Mouse (Mus musculus) CH12.LX (cell line): ENCODE data around the gene Slc35f6. TPM values are rescaled to one million over a fixed set of nuclear protein-coding genes. Genes with fewer than 3 reads are reported as not detected.

Source experiments
- DNase-seq: peaks from one replicate; pipeline ENCODE4 v3.0.0-alpha.2; 2013; ENCODE audit errors: extremely low read depth
- H3K27ac ChIP-seq: 2 replicates; pipeline ENCODE4 v1.5.1; 2012; ENCODE audit warnings: low read depth, mild to moderate bottlenecking, control low read depth, moderate library complexity; ENCODE audit not compliant: insufficient read depth
- H3K27me3 ChIP-seq: replicated peaks from 2 replicates; pipeline ENCODE3; 2012; ENCODE audit warnings: inconsistent platforms
- H3K36me3 ChIP-seq, 2 experiments: replicated peaks in 1 of 2; 2 replicates each; pipeline versions ENCODE3 to v1.6.1; 2012; ENCODE audit warnings: inconsistent platforms in 1 of 2, low read length in 1 of 2, mild to moderate bottlenecking in 1 of 2, mixed read lengths in 1 of 2, moderate library complexity in 1 of 2; ENCODE audit not compliant: control insufficient read depth in 1 of 2, insufficient read depth in 1 of 2
- H3K4me1 ChIP-seq, 2 experiments: 2 replicates each; pipeline ENCODE4 v1.6.1; 2012; ENCODE audit warnings: inconsistent platforms in 1 of 2, moderate library complexity in 1 of 2; ENCODE audit not compliant: insufficient read depth in 2 of 2, control insufficient read depth in 1 of 2
- H3K4me2 ChIP-seq: 2 replicates; pipeline ENCODE4 v1.6.1; 2012; ENCODE audit warnings: low read depth, mild to moderate bottlenecking, control low read depth; ENCODE audit not compliant: poor library complexity, insufficient read depth, severe bottlenecking
- H3K4me3 ChIP-seq, 3 experiments: fragments of 150-350 bp in 1 of 3; sonication (generic) in 1 of 3; replicated peaks in 1 of 3; 2 replicates each; pipeline versions ENCODE3 to v1.5.1; 2011 to 2012; ENCODE audit warnings: low read depth in 2 of 3, low read length in 2 of 3, mild to moderate bottlenecking in 2 of 3, moderate library complexity in 2 of 3, control low read depth in 1 of 3, improper control_type of control experiment in 1 of 3, inconsistent platforms in 1 of 3, mixed read lengths in 1 of 3; ENCODE audit not compliant: poor library complexity in 1 of 3
- H3K79me2 ChIP-seq: replicated peaks from 2 replicates; pipeline ENCODE4 v1.6.1; 2012; ENCODE audit warnings: mild to moderate bottlenecking, moderate library complexity; ENCODE audit not compliant: control insufficient read depth, poor library complexity, insufficient read depth, severe bottlenecking; ENCODE audit errors: extremely low read depth
- H3K9ac ChIP-seq: 2 replicates; pipeline ENCODE4 v1.6.1; 2012; ENCODE audit warnings: low read depth, mild to moderate bottlenecking, control low read depth, moderate library complexity; ENCODE audit not compliant: insufficient read depth
- H3K9me3 ChIP-seq: replicated peaks from 2 replicates; pipeline ENCODE3; 2012; ENCODE audit warnings: low read length, inconsistent platforms, mixed read lengths
- BHLHE40 ChIP-seq: IDR thresholded peaks from 2 replicates; pipeline ENCODE4 v1.6.1; 2011; ENCODE audit warnings: mild to moderate bottlenecking, low read depth, low read length, improper control_type of control experiment
- CHD1 ChIP-seq: IDR thresholded peaks from 2 replicates; pipeline ENCODE4 v1.6.1; 2012; ENCODE audit warnings: low read depth, low read length, improper control_type of control experiment, inconsistent platforms
- CHD2 ChIP-seq: IDR thresholded peaks from 2 replicates; pipeline ENCODE4 v1.6.1; 2011; ENCODE audit warnings: low read length, improper control_type of control experiment
- CTCF ChIP-seq, 2 experiments: IDR thresholded peaks in 1 of 2; conservative IDR thresholded peaks in 1 of 2; 2 replicates each; pipeline ENCODE4 v1.5.1; 2011 to 2012; ENCODE audit warnings: low read depth in 2 of 2, low read length in 2 of 2, improper control_type of control experiment in 1 of 2, inconsistent platforms in 1 of 2, mild to moderate bottlenecking in 1 of 2, moderate library complexity in 1 of 2
- EP300 ChIP-seq: IDR thresholded peaks from 2 replicates; pipeline ENCODE4 v1.6.1; 2011; ENCODE audit warnings: low read length, improper control_type of control experiment
- JUN ChIP-seq: IDR thresholded peaks from 2 replicates; pipeline ENCODE4 v1.6.1; 2011; ENCODE audit warnings: low read depth, mild to moderate bottlenecking, low read length, improper control_type of control experiment, moderate library complexity; ENCODE audit not compliant: insufficient read depth
- KAT2A ChIP-seq: IDR thresholded peaks from 2 replicates; pipeline ENCODE4 v1.6.1; 2012; ENCODE audit warnings: low read length, improper control_type of control experiment, inconsistent platforms; ENCODE audit not compliant: insufficient replicate concordance
- MAZ ChIP-seq: IDR thresholded peaks from 2 replicates; pipeline ENCODE4 v1.6.1; 2012; ENCODE audit warnings: low read depth, mild to moderate bottlenecking, inconsistent platforms, low read length, improper control_type of control experiment, moderate library complexity
- MEF2A ChIP-seq: IDR thresholded peaks from 2 replicates; pipeline ENCODE4 v1.6.1; 2014; ENCODE audit warnings: low read depth, mild to moderate bottlenecking, inconsistent platforms, low read length, improper control_type of control experiment, borderline replicate concordance
- MYC ChIP-seq: IDR thresholded peaks from 2 replicates; pipeline ENCODE4 v1.6.1; 2011; ENCODE audit warnings: low read depth, mild to moderate bottlenecking, improper control_type of control experiment, low read length
- NRF1 ChIP-seq: IDR thresholded peaks from 2 replicates; pipeline ENCODE4 v1.6.1; 2014; ENCODE audit warnings: low read depth, mild to moderate bottlenecking, inconsistent platforms, low read length, improper control_type of control experiment, moderate library complexity
- PAX5 ChIP-seq: IDR thresholded peaks from 2 replicates; pipeline ENCODE4 v1.6.1; 2012; ENCODE audit warnings: low read length, inconsistent platforms, mixed read lengths
- POLR2A ChIP-seq: IDR thresholded peaks from 2 replicates; pipeline ENCODE4 v1.6.1; 2011; ENCODE audit warnings: low read depth, mild to moderate bottlenecking, improper control_type of control experiment, low read length
- POLR2AphosphoS2 ChIP-seq: IDR thresholded peaks from 2 replicates; pipeline ENCODE4 v1.6.1; 2011; ENCODE audit warnings: low read depth, low read length, improper control_type of control experiment
- TCF12 ChIP-seq: IDR thresholded peaks from 2 replicates; pipeline ENCODE4 v1.6.1; 2014; ENCODE audit warnings: low read depth, mild to moderate bottlenecking, inconsistent platforms, low read length, improper control_type of control experiment
- UBTF ChIP-seq: IDR thresholded peaks from 2 replicates; pipeline ENCODE4 v1.6.1; 2012; ENCODE audit warnings: low read depth, mild to moderate bottlenecking, inconsistent platforms, low read length, improper control_type of control experiment, moderate library complexity
- USF2 ChIP-seq: conservative IDR thresholded peaks from 2 replicates; pipeline ENCODE4 v1.6.1; 2011; ENCODE audit warnings: low read depth, low read length, improper control_type of control experiment
- ZC3H11A ChIP-seq: IDR thresholded peaks from 2 replicates; pipeline ENCODE4 v1.6.1; 2012; ENCODE audit warnings: low read depth, mild to moderate bottlenecking, inconsistent platforms, low read length, improper control_type of control experiment
- dilution Hi-C: fragments of 300-500 bp; cut with MboI; formaldehyde crosslinking; loops from 2 replicates; pipeline ENCODE4 v1.14.3; 2020; ENCODE audit warnings: low sequenced_read_pairs; ENCODE audit not compliant: extremely low pct_unique_long_range_greater_than_20kb, extremely low pct_ligation_motif_present
- in situ Hi-C: fragments of 300-500 bp; cut with MboI; formaldehyde crosslinking; loops from 3 replicates; pipeline ENCODE4 v1.14.3; 2019; ENCODE audit warnings: low sequenced_read_pairs, low pct_ligation_motif_present, low pct_unique_long_range_greater_than_20kb, mixed read lengths
- polyA plus RNA-seq: library from polyadenylated mRNA; unstranded; fragments of >175 nt; gene quantifications from 2 replicates; pipeline ENCODE4 v1.2.1, GENCODE M21; 2012; ENCODE audit warnings: low read depth; ENCODE audit not compliant: insufficient read length
- total RNA-seq, 2 experiments: library from RNA; depleted of rRNA; stranded (reverse); fragments of 300-350 nt in 1 of 2; fragments of >200 nt in 1 of 2; gene quantifications; 2 replicates each; pipeline ENCODE4 v1.2.3; 2012 to 2014

Gene Slc35f6
- total and polyA plus RNA-seq, 3 experiments = 8.9 to 9.5 (median 9.0) TPM

DNA sequence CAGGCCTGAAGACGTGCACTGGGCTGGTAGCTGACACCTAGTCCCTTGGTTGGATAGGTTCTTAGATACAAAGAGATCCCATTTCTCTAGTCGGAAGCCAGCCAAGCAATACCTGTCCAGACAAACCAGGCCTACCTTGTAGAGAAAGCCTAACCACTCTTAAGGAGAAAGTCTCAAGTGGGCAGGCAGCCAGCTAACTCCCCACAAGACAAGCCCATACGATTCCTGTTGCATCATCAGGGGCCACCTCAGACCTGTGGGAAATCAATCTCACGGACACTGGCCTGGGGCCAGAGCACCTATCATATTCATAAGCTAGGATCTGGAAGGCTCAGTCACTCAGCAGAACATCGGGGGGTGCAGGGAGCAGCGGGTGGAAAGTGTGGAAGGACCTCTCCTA lies 5.5 kb downstream of the Slc35f6 start:
- peaks cover 25 to 70% of the 10 kb centered on the region in 2 experiments for H3K36me3 ChIP-seq
- no peaks in the 10 kb centered on the region for H3K79me2 ChIP-seq
- H3K9ac ChIP-seq = no peak overlapping the region
- H3K27me3 ChIP-seq = no peaks in the 10 kb centered on the region
- no peak overlapping the region for H3K27ac ChIP-seq
- in situ Hi-C loops (no loop called here), dilution Hi-C loops (no loop called here)
- H3K4me1 ChIP-seq = peaks cover 12 to 66% of the 10 kb centered on the region in 2 experiments
- no peaks in the 10 kb centered on the region for H3K9me3 ChIP-seq
- no peak for TF ChIP-seq CTCF (conservative IDR thresholded peaks at IDR 0.05 in 1 of 2, IDR thresholded peaks at IDR 0.05 in 1 of 2; ENCODE audit: low read depth in 2 of 2, low read length in 2 of 2)
- no peak for TF ChIP-seq POLR2A
- no peak overlapping the region for H3K4me3 ChIP-seq
- H3K4me2 ChIP-seq = no peak overlapping the region
- no peak for DNase-seq

GRCm38 (mm10) chr5:30655042-30655441 lies 7.3 kb downstream of the Slc35f6 start:
- TF ChIP-seq PAX5 = no peak
- TF ChIP-seq POLR2A = no peak
- no peak overlapping the region for H3K4me3 ChIP-seq
- no peak overlapping the region for H3K27ac ChIP-seq
- no peaks in the 10 kb centered on the region for H3K9me3 ChIP-seq
- peaks cover 3 to 48% of the 10 kb centered on the region in 2 experiments; a peak in 3 of 4 replicates for H3K4me1 ChIP-seq
- no peak overlapping the region for H3K4me2 ChIP-seq
- no peaks in the 10 kb centered on the region for H3K27me3 ChIP-seq
- peaks cover 25 to 76% of the 10 kb centered on the region in 2 experiments for H3K36me3 ChIP-seq
- no peak overlapping the region for H3K9ac ChIP-seq
- dilution Hi-C loops = no loop called here
- in situ Hi-C loops = no loop called here
- no peak for DNase-seq
- H3K79me2 ChIP-seq = no peaks in the 10 kb centered on the region

- H3K4me2 ChIP-seq = no peak overlapping the region
- no peaks in the 10 kb centered on the region for H3K79me2 ChIP-seq
- no peak overlapping the region for H3K9ac ChIP-seq
- H3K9me3 ChIP-seq = peaks cover 4% of the 10 kb centered on the region
- peaks cover 2 to 41% of the 10 kb centered on the region in 2 experiments; a peak in 3 of 4 replicates for H3K4me1 ChIP-seq
- no peak overlapping the region for H3K4me3 ChIP-seq
- dilution Hi-C loops (no loop called here), in situ Hi-C loops (no loop called here)
- no peak overlapping the region for H3K27ac ChIP-seq
- no peak for TF ChIP-seq JUN
- no peak for TF ChIP-seq USF2
- no peak for TF ChIP-seq MEF2A
- TF ChIP-seq TCF12 = no peak
- no peak for TF ChIP-seq CHD2
- TF ChIP-seq CHD1 = no peak
- TF ChIP-seq BHLHE40 = no peak
- TF ChIP-seq PAX5 = no peak
- no peak for TF ChIP-seq MAZ
- no peak for TF ChIP-seq CTCF (conservative IDR thresholded peaks at IDR 0.05 in 1 of 2, IDR thresholded peaks at IDR 0.05 in 1 of 2; ENCODE audit: low read depth in 2 of 2, low read length in 2 of 2)
- no peak for TF ChIP-seq ZC3H11A
- no peak for TF ChIP-seq POLR2AphosphoS2
- no peak for TF ChIP-seq EP300
- no peak for TF ChIP-seq MYC
- no peak for TF ChIP-seq UBTF
- TF ChIP-seq NRF1 = no peak
- TF ChIP-seq KAT2A = no peak
- no peaks in the 10 kb centered on the region for H3K27me3 ChIP-seq
- no peak for DNase-seq
- H3K36me3 ChIP-seq = peaks cover 25 to 76% of the 10 kb centered on the region in 2 experiments
These were observed 7.9 kb downstream of the Slc35f6 start for GRCm38 (mm10) chr5:30655526-30656195.
